Mouse (Mus musculus) hindbrain, embryonic 15.5 days (tissue): ENCODE results near the gene Lig3. TPM values are rescaled to one million over a fixed set of nuclear protein-coding genes. Genes with fewer than 3 reads are reported as not detected.
A peak's percentile ranks its signal among the peaks of the same experiment; 100 is the strongest.
"Not testable (repeated sequence)": the region's sequence is repeated elsewhere in the genome, so short reads cannot be mapped to it uniquely, and the experiment has no call there.

Experiments
- ATAC-seq: fragments of 200-750 bp; cut with Nextera tagmentation; 2 replicates; pipeline ENCODE4 v1.8.0; 2017; ENCODE audit warnings: low read depth, moderate number of reproducible peaks, moderate TSS enrichment; ENCODE audit not compliant: low FRiP score
- H3K27ac ChIP-seq: fragments of 300-500 bp; sonication (generic); replicated peaks from 2 replicates; pipeline ENCODE4 v1.5.1; 2015; ENCODE audit warnings: mild to moderate bottlenecking, inconsistent platforms
- H3K27me3 ChIP-seq: fragments of 300-500 bp; sonication (generic); 2 replicates; pipeline ENCODE4 v1.6.1; 2015; ENCODE audit warnings: control low read depth, inconsistent platforms
- H3K36me3 ChIP-seq: fragments of 300-500 bp; sonication (generic); 2 replicates; pipeline ENCODE4 v1.6.1; 2015; ENCODE audit warnings: control low read depth, inconsistent platforms
- H3K4me1 ChIP-seq: fragments of 300-500 bp; sonication (generic); replicated peaks from 2 replicates; pipeline ENCODE4 v1.6.1; 2015; ENCODE audit warnings: control low read depth, inconsistent platforms
- H3K4me2 ChIP-seq: fragments of 300-500 bp; sonication (generic); 2 replicates; pipeline ENCODE4 v1.6.1; 2015; ENCODE audit warnings: moderate library complexity, mild to moderate bottlenecking, inconsistent platforms
- H3K4me3 ChIP-seq: fragments of 300-500 bp; sonication (generic); 2 replicates; pipeline ENCODE4 v1.5.1; 2015; ENCODE audit warnings: mild to moderate bottlenecking, inconsistent platforms
- H3K9ac ChIP-seq: fragments of 300-500 bp; sonication (generic); 2 replicates; pipeline ENCODE4 v1.6.1; 2015; ENCODE audit warnings: inconsistent platforms
- H3K9me3 ChIP-seq: fragments of 300-500 bp; sonication (generic); 2 replicates; pipeline ENCODE4 v1.6.1; 2016; ENCODE audit warnings: control low read depth, inconsistent platforms
- WGBS: fragments of 180-500 bp; shearing (Covaris S2); methylation state at CpG from one replicate; pipeline ENCODE4 v1.1.7; 2015; 5-methylcytosine and 5-hydroxymethylcytosine counted together
- polyA plus RNA-seq: library from polyadenylated mRNA; unstranded; fragments of >200 nt; fragmentation: Nextera tagmentation; extraction: Ambion mirVana; gene quantifications from 2 replicates; pipeline ENCODE4 v1.2.1, GENCODE M21; 2015

Gene Lig3
- polyA plus RNA-seq, 1 experiment from 2014 or later: 22.6 TPM

DNA sequence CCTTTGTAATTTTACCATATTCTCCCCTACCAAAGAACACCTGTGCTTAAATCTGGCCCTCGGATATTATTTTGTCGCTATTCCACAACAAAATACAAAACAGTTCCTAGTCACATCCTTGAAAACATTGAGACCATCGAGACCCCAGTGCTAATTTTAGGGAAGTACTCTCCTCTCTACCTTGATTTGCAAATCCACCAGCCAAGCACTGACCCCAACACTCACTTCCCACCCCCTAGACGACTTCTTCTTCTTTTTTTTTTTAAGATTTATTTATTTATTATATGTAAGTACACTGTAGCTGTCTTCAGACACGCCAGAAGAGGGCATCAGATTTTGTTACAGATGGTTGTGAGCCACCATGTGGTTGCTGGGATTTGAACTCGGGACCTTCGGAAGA lies 53.5 kb downstream of the Lig3 start:
- H3K27ac ChIP-seq, H3K9me3 ChIP-seq, H3K36me3 ChIP-seq, H3K9ac ChIP-seq, ATAC-seq, H3K4me2 ChIP-seq, H3K4me3 ChIP-seq, H3K27me3 ChIP-seq: not testable (repeated sequence)
- 88% methylated on average over 7 of the region's 7 CpGs for WGBS
- H3K4me1 ChIP-seq: peaks cover 18% of the 10 kb centered on the region

DNA sequence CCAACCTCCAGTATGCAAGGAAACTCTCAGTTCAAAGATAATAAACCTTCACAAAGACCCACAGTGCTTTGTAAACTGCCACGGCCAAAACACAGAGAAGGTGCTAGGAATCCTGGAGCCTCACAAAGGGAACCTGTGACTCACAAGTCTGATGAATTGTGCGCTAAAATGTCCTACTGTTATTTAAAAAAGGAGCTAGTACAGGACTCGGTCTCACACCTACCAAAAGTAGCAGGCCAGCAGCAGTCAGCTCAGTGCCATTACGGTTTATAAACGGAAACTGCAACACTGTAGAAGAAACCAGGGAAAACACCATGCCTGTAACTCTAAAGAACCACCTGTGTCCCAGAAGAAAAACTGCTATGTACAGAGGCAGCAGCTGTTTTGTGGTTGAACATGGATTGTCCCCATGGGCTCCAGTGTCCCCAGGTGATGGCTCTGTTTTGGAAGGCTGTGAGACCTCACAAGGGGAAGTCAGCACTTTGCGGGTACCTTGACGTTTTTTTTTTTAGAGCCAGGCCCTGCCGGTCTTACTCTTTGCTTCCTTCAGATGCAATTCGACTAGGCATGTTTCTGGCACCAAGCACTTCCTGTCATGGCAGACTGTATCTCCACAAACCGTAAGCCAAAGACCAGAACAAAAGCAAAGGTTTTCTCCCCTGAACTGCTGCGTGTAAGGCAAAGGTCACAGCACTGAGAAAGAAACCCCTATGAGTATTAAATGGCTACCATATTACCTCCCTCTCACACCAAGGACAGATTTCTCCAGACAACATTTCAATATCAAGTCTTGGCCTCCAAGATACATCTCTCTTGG lies 54.9 kb downstream of the Lig3 start:
- no peaks in the 10 kb centered on the region for H3K9me3 ChIP-seq
- 73% methylated on average over 11 of the region's 11 CpGs for WGBS
- H3K9ac ChIP-seq: no peak overlapping the region
- H3K4me3 ChIP-seq: no peak overlapping the region
- no peaks in the 10 kb centered on the region for H3K27me3 ChIP-seq
- peaks cover 17% of the 10 kb centered on the region for H3K4me1 ChIP-seq
- H3K36me3 ChIP-seq: no peaks in the 10 kb centered on the region
- no peak overlapping the region for H3K27ac ChIP-seq
- H3K4me2 ChIP-seq: no peak overlapping the region
- ATAC-seq: no peak

DNA sequence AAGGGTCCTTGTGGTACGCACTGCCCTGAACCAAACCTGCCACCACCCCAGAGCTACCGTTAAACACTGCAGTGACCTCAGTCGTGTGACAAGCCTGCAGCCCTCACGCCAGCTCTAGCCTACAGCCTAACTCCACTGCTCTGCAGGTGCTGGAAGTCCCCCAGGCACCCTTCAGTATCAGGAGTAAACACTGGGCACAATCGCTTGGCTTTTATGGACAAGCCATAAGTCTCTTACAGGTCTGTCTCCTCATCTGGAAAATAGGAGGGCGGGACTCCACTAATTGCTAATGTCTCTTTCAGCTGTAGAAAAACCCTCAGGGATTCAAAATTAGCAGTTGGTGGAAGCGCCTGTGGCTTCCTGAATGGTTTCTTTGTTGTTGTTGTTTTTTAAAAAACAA lies 56.3 kb downstream of the Lig3 start:
- Histone ChIP-seq H3K9me3 (no peaks in the 10 kb centered on the region), H3K4me1 (peaks cover 4% of the 10 kb centered on the region), H3K27me3 (no peaks in the 10 kb centered on the region), H3K4me3 (no peak overlapping the region), H3K4me2 (no peak overlapping the region), H3K36me3 (no peaks in the 10 kb centered on the region), H3K27ac (no peak overlapping the region), H3K9ac (no peak overlapping the region)
- 47% methylated on average over 7 of the region's 7 CpGs for WGBS
- ATAC-seq: no peak

DNA sequence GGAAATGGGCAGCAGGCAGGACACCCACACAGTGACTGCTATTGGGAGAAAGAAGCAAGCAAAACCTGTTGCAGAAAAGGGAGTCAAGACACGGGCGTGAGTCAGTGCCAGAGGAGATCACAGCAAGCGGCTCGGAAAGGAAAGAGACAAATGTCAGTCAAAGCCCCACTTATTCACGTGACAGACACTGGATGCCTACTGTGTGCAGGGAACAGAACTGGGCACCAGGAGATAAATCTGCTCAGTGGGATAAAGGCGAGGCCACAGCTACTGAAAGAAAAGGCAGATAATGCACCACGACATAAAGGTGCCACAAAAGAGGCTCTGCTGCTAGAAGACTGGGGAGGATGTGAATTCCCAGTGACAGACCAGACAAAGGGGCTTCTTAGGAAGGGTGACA lies 56.9 kb downstream of the Lig3 start:
- Histone ChIP-seq H3K27me3 (no peaks in the 10 kb centered on the region), H3K4me2 (no peak overlapping the region), H3K9me3 (no peaks in the 10 kb centered on the region), H3K36me3 (no peaks in the 10 kb centered on the region), H3K27ac (no peak overlapping the region), H3K9ac (no peak overlapping the region), H3K4me3 (no peak overlapping the region), H3K4me1 (peaks cover 4% of the 10 kb centered on the region)
- no peak for ATAC-seq
- 17% methylated on average over 7 of the region's 7 CpGs for WGBS

DNA sequence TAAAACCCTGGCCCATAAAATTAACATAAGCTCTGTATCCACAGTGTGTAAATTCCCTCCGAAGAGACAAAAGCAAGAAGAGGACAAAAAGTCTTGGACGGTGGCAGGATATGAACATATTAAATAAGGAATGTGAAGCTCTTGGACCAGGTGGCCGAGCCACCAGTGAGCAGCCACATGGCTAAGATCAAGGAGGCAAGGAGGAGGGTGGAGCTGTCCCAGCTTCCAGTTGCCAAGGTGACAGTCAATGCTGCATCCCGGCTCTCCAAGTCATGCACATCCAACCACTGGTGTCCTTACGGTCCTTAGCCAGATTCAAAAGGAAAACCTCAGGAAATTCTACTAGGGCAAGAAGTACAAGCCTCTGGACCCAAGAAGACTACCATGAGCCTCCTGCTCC lies 57.6 kb downstream of the Lig3 start:
- Histone ChIP-seq H3K4me3 (no peak overlapping the region), H3K9me3 (no peaks in the 10 kb centered on the region), H3K27me3 (no peaks in the 10 kb centered on the region), H3K4me1 (peaks cover 4% of the 10 kb centered on the region), H3K9ac (no peak overlapping the region), H3K4me2 (no peak overlapping the region), H3K36me3 (no peaks in the 10 kb centered on the region), H3K27ac (no peak overlapping the region)
- no peak for ATAC-seq
- WGBS: 38% methylated on average over 5 of the region's 5 CpGs

DNA sequence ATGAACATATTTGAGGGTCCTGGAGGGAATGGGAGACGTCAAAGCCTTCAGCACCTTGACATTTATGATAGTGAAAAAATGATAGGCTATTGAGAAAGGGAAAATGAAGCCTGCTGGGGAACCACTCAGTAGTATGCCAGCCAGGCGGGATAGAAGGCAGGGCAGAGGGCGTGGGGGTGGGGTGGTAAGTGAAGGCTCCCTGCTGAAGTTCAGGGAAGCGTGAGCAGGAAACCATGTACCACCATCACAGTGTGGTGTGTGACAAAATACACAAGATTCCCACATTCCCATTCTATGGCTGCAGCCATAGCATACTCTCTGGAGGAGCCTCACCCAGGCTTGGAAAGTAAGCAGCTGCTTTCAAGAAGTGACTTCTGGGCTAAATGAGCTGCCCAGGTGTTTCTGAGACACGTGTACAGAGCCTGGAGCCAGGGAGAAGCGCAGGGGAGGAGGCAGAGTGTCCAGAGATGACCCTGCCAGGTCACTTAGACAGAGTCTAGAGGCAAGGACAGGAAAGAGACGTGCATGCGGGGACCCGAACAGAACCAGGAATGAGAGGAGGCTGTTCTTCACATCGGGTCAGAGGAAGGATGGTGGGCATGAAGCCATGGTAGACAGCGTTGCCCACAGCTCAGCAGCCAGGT lies 64.0 kb downstream of the Lig3 start:
- no peak overlapping the region for H3K9ac ChIP-seq

DNA sequence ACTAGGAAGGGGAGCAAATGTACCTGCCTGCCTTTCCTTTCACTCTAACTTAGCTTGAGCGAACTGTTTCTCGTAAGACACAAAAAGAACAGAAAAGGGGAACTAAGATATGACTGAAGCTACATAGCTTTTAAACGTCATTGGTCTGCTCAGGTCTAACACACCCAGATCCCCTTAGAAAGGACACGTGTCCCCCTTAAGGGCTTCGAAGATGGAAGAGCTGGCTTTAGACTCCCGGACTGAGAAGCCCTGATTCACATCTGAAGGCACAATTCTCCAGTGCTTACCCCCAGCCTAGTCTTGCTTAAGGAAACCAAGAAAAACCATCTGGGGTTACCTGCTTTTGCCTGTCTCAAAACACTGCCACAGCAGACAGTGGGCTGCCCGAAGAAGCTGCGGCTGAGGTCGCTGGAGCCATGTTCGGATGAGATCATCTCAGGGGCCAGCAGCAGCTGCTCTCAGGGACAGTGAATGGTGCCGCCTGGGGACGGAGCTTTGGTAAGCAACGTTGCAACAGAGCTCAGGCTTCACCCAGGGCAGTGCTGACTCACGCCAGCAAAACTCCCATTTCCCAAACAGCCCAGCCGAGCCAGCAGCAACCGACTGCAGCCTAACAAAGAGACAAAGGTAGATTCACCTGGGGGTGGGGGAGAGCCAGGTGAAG lies 64.6 kb downstream of the Lig3 start:
- H3K4me1 ChIP-seq: peaks cover 14% of the 10 kb centered on the region
- no peaks in the 10 kb centered on the region for H3K36me3 ChIP-seq
- WGBS: 29% methylated on average over 16 of the region's 16 CpGs
- H3K27me3 ChIP-seq: no peaks in the 10 kb centered on the region
- no peaks in the 10 kb centered on the region for H3K9me3 ChIP-seq
- H3K27ac ChIP-seq: no peak overlapping the region; the same call in 1 of the 2 replicates
- peak; percentile 54; the same call in 1 of the 2 replicates for ATAC-seq
- H3K4me3 ChIP-seq: peak overlapping the region; percentile 18; the same call in 1 of the 2 replicates
- peak overlapping the region; percentile 41 for H3K4me2 ChIP-seq
- peak overlapping the region; percentile 9 for H3K9ac ChIP-seq

More for the DNA sequence above, 64.0 kb downstream of the Lig3 start:
- Histone ChIP-seq H3K4me1 (peaks cover 14% of the 10 kb centered on the region), H3K36me3 (no peaks in the 10 kb centered on the region), H3K4me2 (peak overlapping the region; percentile 41; the same call in 1 of the 2 replicates), H3K9me3 (no peaks in the 10 kb centered on the region), H3K27ac (no peak overlapping the region), H3K27me3 (no peaks in the 10 kb centered on the region), H3K4me3 (no peak overlapping the region)
- no peak for ATAC-seq
- 76% methylated on average over 11 of the region's 11 CpGs for WGBS

DNA sequence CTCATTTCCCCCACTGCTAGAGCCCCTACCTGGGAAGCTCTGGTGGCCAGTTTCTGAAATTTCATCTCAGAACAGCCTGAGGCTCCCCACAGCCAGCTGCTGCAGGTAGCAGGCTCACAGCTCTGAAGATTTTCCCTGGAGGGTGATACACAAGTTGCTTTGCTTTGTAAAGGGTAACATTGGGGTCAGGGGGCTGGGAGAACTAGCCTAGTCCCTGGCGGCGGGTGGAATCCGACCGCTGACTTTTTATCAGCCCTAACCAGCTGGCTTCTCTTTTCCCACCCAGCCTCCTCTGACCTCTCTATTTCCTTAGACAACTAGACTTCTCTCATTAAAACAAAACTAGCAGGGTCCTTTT lies 65.2 kb downstream of the Lig3 start:
- peaks cover 14% of the 10 kb centered on the region for H3K4me1 ChIP-seq
- no peaks in the 10 kb centered on the region for H3K9me3 ChIP-seq
- no peaks in the 10 kb centered on the region for H3K36me3 ChIP-seq
- peak overlapping the region; percentile 9; the same call in 1 of the 2 replicates for H3K9ac ChIP-seq
- peak overlapping the region; percentile 41 for H3K4me2 ChIP-seq
- H3K27me3 ChIP-seq: no peaks in the 10 kb centered on the region
- H3K4me3 ChIP-seq: 0 out of 2 replicates have a peak overlapping the region, but pooled peaks have one; percentile 18
- WGBS: 29% methylated on average over 4 of the region's 4 CpGs
- no peak for ATAC-seq
- H3K27ac ChIP-seq: no peak overlapping the region

DNA sequence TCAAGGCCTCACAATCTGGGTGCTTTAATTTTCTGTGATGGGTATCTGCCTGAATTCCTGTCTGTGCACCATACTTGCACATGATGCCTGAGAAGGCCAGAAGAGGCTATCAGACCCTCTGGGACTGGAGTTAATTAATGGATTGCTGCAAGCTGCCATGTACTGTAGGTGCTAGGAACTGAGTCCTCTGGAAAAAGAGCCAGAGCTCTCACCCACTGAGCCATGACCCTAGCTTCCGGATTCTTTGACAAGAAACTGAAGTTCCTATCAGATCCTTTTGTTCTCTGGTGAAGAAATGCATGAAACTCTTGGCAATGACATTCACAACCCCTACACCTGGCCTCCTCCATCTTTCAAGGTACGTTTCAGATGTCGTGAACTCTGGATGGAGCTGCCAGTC lies 66.0 kb downstream of the Lig3 start:
- no peak for ATAC-seq
- Histone ChIP-seq H3K27ac (no peak overlapping the region), H3K27me3 (no peaks in the 10 kb centered on the region), H3K4me1 (peaks cover 14% of the 10 kb centered on the region), H3K36me3 (no peaks in the 10 kb centered on the region), H3K4me2 (no peak overlapping the region), H3K9me3 (no peaks in the 10 kb centered on the region), H3K4me3 (no peak overlapping the region), H3K9ac (no peak overlapping the region)
- WGBS: 66% methylated on average over 3 of the region's 3 CpGs

DNA sequence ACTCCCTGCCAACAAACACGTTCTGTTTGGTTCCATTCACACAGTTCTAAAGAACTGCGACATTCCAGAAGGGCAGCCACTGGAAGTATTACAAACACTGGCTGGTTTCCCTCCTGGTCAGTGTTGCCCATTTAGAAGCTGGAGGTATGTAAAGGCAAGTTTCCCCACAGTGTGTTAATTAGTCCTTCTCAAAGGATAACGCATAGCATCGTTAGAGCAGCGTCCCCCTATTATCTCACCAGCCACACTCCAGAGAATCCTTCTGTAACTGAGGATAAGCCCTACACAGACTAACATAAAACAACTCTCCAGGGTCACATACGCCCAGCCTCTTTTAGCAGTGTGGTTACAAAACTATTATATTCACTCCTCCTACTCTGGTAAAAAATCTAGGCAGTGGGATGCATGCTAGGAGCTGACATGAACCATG lies 66.7 kb downstream of the Lig3 start:
- H3K9me3 ChIP-seq: no peaks in the 10 kb centered on the region
- H3K27me3 ChIP-seq: no peaks in the 10 kb centered on the region
- no peak for ATAC-seq
- H3K27ac ChIP-seq: no peak overlapping the region
- H3K4me3 ChIP-seq: no peak overlapping the region
- no peak overlapping the region for H3K4me2 ChIP-seq
- WGBS: 29% methylated on average over 6 of the region's 6 CpGs
- no peaks in the 10 kb centered on the region for H3K36me3 ChIP-seq
- no peak overlapping the region for H3K9ac ChIP-seq
- H3K4me1 ChIP-seq: peaks cover 14% of the 10 kb centered on the region

DNA sequence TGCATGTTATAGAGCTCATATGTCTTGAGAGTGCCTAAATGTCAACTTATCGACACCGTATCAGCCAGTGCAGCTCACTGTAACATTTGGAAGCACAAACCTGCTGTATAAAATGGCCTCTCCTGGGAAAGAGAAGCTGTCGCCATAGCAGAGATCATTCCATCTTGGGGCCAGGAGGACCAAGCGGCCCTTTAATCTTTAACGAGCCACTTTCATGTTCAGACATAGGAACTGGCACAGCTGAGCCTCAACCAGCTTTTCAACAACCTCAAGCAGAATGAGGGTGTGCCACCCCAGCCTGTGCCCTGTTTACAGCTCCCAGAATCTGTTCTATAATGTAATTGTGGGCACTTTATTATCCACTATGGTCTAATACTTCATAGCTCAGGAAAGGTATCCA lies 69.4 kb downstream of the Lig3 start:
- Histone ChIP-seq H3K27ac (no peak overlapping the region), H3K27me3 (no peaks in the 10 kb centered on the region), H3K4me2 (no peak overlapping the region), H3K9me3 (no peaks in the 10 kb centered on the region), H3K4me3 (no peak overlapping the region), H3K4me1 (peaks cover 10% of the 10 kb centered on the region), H3K36me3 (no peaks in the 10 kb centered on the region), H3K9ac (no peak overlapping the region)
- no peak for ATAC-seq
- WGBS: 44% methylated on average over 5 of the region's 5 CpGs

DNA sequence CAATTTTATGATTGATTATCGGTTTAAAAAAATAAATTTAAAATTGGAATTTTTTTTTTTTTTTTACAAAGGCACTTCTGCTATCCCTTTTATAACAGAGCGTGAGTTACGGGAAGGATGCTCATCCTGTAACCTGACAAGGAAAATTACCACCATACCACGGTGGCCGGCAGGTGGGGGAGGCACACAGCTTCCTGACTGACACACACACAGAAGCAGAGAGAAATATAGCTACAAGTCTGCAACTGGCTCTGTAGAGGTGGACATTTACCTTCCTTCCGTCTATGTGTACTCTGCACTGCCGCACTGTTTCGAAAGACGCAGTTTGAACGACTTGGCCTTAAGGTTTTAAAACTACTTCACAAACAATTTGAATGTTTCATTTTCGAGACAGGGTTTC lies 71.2 kb downstream of the Lig3 start:
- Histone ChIP-seq H3K27ac (no peak overlapping the region), H3K9ac (no peak overlapping the region), H3K4me2 (no peak overlapping the region), H3K27me3 (no peaks in the 10 kb centered on the region), H3K4me1 (peaks cover 9% of the 10 kb centered on the region; the same call in 1 of the 2 replicates), H3K9me3 (no peaks in the 10 kb centered on the region), H3K36me3 (no peaks in the 10 kb centered on the region), H3K4me3 (no peak overlapping the region)
- 83% methylated on average over 11 of the region's 11 CpGs for WGBS
- ATAC-seq: no peak
